Mouse (Mus musculus) hindbrain, embryonic 13.5 days (tissue): ENCODE data around the gene Atp2b2. TPM values are rescaled to one million over a fixed set of nuclear protein-coding genes. Genes with fewer than 3 reads are reported as not detected.

Experiments
- ATAC-seq: fragments of 200-750 bp; cut with Nextera tagmentation; 2 replicates; pipeline ENCODE4 v1.8.0; 2017; ENCODE audit warnings: moderate TSS enrichment; ENCODE audit not compliant: low FRiP score
- H3K27ac ChIP-seq: fragments of 300-500 bp; sonication (generic); 2 replicates; pipeline ENCODE4 v1.5.1; 2015; ENCODE audit warnings: inconsistent platforms, mild to moderate bottlenecking, moderate library complexity
- H3K27me3 ChIP-seq: fragments of 300-500 bp; sonication (generic); 2 replicates; pipeline ENCODE4 v1.6.1; 2015; ENCODE audit warnings: mild to moderate bottlenecking, inconsistent platforms
- H3K36me3 ChIP-seq: fragments of 300-500 bp; sonication (generic); 2 replicates; pipeline ENCODE4 v1.6.1; 2015; ENCODE audit warnings: mild to moderate bottlenecking, inconsistent platforms
- H3K4me1 ChIP-seq: fragments of 300-500 bp; sonication (generic); replicated peaks from 2 replicates; pipeline ENCODE4 v1.6.1; 2015; ENCODE audit warnings: inconsistent platforms
- H3K4me2 ChIP-seq: fragments of 300-500 bp; sonication (generic); 2 replicates; pipeline ENCODE4 v1.6.1; 2015; ENCODE audit warnings: inconsistent platforms, mild to moderate bottlenecking, moderate library complexity
- H3K4me3 ChIP-seq: fragments of 300-500 bp; sonication (generic); 2 replicates; pipeline ENCODE4 v1.5.1; 2015; ENCODE audit warnings: mild to moderate bottlenecking, inconsistent platforms
- H3K9ac ChIP-seq: fragments of 300-500 bp; sonication (generic); 2 replicates; pipeline ENCODE4 v1.6.1; 2015; ENCODE audit warnings: mild to moderate bottlenecking, inconsistent platforms
- H3K9me3 ChIP-seq: fragments of 300-500 bp; sonication (generic); 2 replicates; pipeline ENCODE4 v1.6.1; 2016; ENCODE audit warnings: inconsistent platforms
- WGBS: fragments of 180-500 bp; shearing (Covaris S2); methylation state at CpG from one replicate; pipeline ENCODE4 v1.1.7; 2015; 5-methylcytosine and 5-hydroxymethylcytosine counted together
- polyA plus RNA-seq: library from polyadenylated mRNA; unstranded; fragments of >200 nt; fragmentation: Nextera tagmentation; extraction: Ambion mirVana; gene quantifications from 2 replicates; pipeline ENCODE4 v1.2.1, GENCODE M21; 2015

Atp2b2 gene
- polyA plus RNA-seq, 1 experiment from 2014 or later = 24.6 TPM

DNA sequence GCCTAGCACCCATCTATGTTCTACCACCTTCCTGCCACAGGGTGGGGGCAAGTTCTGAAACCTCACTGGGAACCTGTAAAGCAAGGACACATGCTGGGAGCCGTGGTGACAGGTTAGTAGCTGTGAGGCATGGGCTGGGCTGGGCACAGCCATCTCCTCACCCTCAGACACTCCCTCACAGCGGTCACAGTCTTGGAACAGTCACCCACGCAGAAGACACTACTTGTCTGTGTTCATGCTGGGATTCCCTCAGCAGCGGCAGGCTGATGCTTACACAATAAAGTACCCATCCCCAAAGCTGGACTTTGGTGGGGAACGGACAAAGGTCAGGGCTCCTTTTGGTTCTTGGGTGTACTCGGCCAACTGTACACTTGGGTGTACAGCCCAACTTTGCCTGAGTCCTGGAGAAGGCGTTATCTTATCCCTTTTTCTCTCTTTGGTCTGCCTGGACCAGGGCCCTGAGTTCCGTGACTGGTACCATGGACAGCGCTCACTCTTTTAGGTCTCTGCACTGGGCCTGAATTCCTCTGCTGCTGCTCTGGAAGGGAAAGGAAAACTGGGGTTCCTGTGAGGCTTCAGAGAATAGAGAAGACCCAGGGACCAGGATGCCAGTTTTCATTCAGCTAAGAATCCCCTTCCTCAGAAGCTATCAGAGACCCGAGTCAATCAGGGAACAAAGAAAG lies 160.7 kb downstream of the Atp2b2 start:
- peaks cover 25% of the 10 kb centered on the region for H3K4me1 ChIP-seq
- H3K27ac ChIP-seq = no peak overlapping the region
- H3K4me2 ChIP-seq = no peak overlapping the region
- no peaks in the 10 kb centered on the region for H3K27me3 ChIP-seq
- 62% methylated on average over 10 of the region's 10 CpGs for WGBS
- no peaks in the 10 kb centered on the region for H3K36me3 ChIP-seq
- no peaks in the 10 kb centered on the region for H3K9me3 ChIP-seq
- H3K4me3 ChIP-seq = no peak overlapping the region
- ATAC-seq = no peak
- no peak overlapping the region for H3K9ac ChIP-seq

DNA sequence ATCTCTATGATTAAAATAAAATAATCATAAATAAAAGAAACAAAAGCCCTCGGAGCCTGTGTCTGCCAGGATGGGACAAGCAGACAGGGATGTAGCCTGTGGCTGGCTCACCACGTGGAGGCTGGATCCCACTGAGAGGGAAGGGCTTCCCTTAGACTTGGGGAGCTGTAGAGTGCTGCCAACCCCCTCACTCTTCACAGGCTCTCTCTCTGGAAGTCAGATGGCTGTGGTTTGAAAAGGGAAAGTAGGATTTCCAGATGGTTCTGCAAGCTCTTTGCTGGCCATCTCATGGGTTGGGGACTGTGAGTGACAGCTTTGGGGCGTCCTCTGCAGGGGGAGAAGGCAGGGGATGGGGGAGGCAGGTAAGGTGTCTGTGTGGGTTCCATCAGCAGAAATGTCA lies 163.0 kb downstream of the Atp2b2 start:
- no peaks in the 10 kb centered on the region for H3K9me3 ChIP-seq
- WGBS = 57% methylated on average over 3 of the region's 3 CpGs
- H3K27ac ChIP-seq = no peak overlapping the region
- H3K27me3 ChIP-seq = no peaks in the 10 kb centered on the region
- no peak overlapping the region for H3K4me2 ChIP-seq
- peaks cover 22% of the 10 kb centered on the region for H3K4me1 ChIP-seq
- no peak for ATAC-seq
- H3K36me3 ChIP-seq = no peaks in the 10 kb centered on the region
- H3K9ac ChIP-seq = no peak overlapping the region
- H3K4me3 ChIP-seq = no peak overlapping the region

DNA sequence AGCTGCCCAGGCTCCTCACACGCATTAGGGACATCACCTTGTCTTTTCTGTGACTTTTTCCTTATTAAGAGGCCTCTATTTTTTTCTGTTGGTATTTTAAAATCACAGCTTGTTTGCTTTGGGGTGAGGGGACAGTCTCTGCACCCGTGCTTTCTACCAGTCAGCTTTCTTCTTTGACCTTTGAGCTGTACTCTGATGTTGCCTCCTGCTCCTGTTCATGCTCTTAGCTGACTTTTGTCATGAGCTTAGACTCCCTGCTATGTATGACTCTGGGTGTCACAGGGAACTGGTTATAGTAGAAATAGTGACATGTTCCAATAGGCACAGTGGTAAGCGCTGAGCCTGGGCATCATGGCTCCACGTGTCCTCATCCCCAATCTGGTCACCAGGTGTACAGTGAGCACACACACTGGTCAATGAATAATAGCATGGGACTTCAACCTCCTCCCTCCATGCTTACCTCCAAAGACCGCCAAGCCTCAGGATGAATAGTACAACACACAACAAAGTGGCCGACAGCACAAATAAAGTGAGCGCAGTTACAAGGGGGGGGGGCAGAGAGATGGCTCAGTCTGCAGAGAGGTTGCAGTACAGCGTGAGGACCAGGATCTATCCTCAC lies 163.8 kb downstream of the Atp2b2 start:
- H3K27ac ChIP-seq = no peak overlapping the region
- no peak overlapping the region for H3K4me3 ChIP-seq
- no peaks in the 10 kb centered on the region for H3K9me3 ChIP-seq
- H3K4me1 ChIP-seq = peaks cover 21% of the 10 kb centered on the region
- no peak overlapping the region for H3K4me2 ChIP-seq
- no peaks in the 10 kb centered on the region for H3K27me3 ChIP-seq
- no peaks in the 10 kb centered on the region for H3K36me3 ChIP-seq
- ATAC-seq = no peak
- no peak overlapping the region for H3K9ac ChIP-seq
- 87% methylated on average over 8 of the region's 8 CpGs for WGBS

DNA sequence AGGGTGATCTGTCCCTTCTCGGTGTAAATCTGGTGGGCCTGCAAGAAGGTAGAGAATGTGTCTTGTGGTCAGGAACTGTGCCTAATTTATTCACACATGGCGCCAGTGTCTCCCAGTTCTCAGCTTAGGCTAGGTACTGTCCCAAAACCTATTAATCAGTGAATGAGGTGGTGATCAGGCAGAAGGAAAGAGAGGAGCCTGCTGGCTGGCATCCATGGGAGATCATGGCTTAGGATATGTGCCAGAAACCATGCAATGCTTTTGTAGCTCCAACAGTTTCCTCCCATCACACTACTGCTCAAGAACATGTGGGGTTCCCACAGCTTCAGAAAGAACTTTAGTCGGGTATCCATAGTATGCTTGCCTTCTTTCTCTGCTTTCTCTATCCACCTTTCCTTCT lies 165.8 kb downstream of the Atp2b2 start:
- WGBS = 85% methylated on average over 3 of the region's 3 CpGs
- Histone ChIP-seq H3K27ac (no peak overlapping the region), H3K9me3 (no peaks in the 10 kb centered on the region), H3K36me3 (no peaks in the 10 kb centered on the region), H3K27me3 (no peaks in the 10 kb centered on the region), H3K4me3 (no peak overlapping the region), H3K4me1 (peaks cover 11% of the 10 kb centered on the region), H3K9ac (no peak overlapping the region), H3K4me2 (no peak overlapping the region)
- no peak for ATAC-seq

DNA sequence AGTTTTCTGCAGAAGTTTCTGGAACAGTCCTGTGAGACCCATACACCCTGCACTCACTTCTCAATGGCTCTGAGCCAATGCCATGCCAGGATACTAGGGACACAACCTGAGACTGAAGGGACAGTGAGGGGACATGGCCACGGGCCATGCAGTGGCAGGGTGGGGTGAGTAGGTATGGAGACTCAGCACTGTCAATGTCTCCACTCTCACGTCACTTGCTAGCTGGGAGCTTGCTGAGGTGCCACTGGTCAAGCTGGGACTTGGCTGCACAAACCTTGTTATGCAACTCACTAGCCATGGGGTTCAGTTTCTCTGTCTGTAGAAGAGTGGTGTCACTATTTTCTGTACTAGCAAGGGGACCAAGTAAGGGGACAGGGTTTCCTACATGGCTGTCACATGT lies 167.2 kb downstream of the Atp2b2 start:
- H3K9ac ChIP-seq = no peak overlapping the region
- no peak overlapping the region for H3K27ac ChIP-seq
- H3K4me2 ChIP-seq = no peak overlapping the region
- H3K9me3 ChIP-seq = no peaks in the 10 kb centered on the region
- no peak for ATAC-seq
- H3K36me3 ChIP-seq = no peaks in the 10 kb centered on the region
- peaks cover 11% of the 10 kb centered on the region for H3K4me1 ChIP-seq
- 85% methylated on average over 2 of the region's 2 CpGs for WGBS
- H3K27me3 ChIP-seq = no peaks in the 10 kb centered on the region
- H3K4me3 ChIP-seq = no peak overlapping the region

DNA sequence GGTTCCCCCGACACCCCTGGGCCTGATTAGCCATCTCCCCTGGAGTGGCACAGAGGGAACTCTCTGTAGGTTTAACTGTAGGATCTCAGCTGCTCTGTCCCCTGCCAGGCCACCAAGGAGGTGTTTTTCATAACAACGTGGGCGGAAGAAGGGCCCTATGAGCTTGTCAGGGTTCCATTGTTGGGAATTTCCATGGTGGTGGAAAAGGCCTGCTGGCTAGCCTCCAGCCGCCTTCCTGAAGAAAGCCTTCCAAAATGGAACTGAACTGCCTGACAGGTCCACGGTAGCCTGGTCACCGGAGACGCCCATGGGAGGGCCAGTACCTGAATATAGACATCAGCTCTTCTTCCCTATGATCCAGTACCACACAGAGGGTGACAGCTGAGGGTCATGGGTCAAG lies 169.8 kb downstream of the Atp2b2 start:
- Histone ChIP-seq H3K27ac (no peak overlapping the region), H3K27me3 (no peaks in the 10 kb centered on the region), H3K4me1 (peaks cover 6% of the 10 kb centered on the region; the same call in 1 of the 2 replicates), H3K9ac (no peak overlapping the region), H3K4me2 (no peak overlapping the region), H3K4me3 (no peak overlapping the region), H3K36me3 (no peaks in the 10 kb centered on the region), H3K9me3 (no peaks in the 10 kb centered on the region)
- no peak for ATAC-seq
- 54% methylated on average over 7 of the region's 7 CpGs for WGBS

DNA sequence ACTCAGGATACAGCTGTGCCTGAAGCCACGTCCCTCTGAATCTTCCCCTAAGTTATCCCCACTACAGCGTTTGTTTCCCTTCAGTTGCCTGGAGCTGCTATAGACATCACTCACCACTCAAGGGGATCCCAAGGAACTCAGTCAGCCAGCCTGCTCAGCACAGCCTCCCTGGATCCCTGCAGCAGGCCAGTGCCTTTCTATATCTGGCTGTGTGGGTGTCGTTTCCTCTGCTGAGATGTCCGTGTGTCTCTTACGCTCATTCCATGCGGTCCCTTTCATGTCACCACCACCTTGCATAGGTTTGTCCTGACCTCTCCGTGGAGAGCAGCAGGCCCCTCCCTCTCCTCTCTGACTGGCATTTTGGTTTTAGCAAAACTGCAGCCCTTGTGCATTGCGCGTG lies 171.6 kb downstream of the Atp2b2 start:
- no peak overlapping the region for H3K4me2 ChIP-seq
- no peak overlapping the region for H3K27ac ChIP-seq
- H3K36me3 ChIP-seq = no peaks in the 10 kb centered on the region
- ATAC-seq = no peak
- no peak overlapping the region for H3K4me3 ChIP-seq
- H3K9me3 ChIP-seq = no peaks in the 10 kb centered on the region
- no peak overlapping the region for H3K9ac ChIP-seq
- H3K4me1 ChIP-seq = peaks cover 9% of the 10 kb centered on the region; the same call in 1 of the 2 replicates
- WGBS = 78% methylated on average over 9 of the region's 9 CpGs
- H3K27me3 ChIP-seq = no peaks in the 10 kb centered on the region

DNA sequence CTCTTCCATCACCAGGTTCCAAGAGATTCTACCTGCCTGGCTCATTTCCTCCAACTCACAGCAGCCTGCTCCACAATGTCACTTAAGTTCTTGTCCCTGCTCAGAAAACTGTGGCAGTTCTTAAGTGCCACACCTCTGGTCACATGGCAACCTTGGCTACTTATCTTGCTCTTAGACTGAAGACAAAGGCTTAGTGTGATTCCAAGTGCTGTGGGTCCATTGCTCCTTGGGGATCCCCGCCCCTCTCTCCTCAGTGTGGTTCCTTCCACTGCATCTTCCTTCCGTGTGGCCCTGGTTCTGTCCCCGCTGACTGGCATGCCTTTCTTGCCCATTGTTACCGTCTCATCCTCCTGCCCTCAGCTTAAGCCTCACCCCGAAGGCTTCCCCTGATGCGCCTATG lies 173.9 kb downstream of the Atp2b2 start:
- H3K9me3 ChIP-seq = no peaks in the 10 kb centered on the region
- WGBS = 75% methylated on average over 6 of the region's 6 CpGs
- ATAC-seq = no peak

DNA sequence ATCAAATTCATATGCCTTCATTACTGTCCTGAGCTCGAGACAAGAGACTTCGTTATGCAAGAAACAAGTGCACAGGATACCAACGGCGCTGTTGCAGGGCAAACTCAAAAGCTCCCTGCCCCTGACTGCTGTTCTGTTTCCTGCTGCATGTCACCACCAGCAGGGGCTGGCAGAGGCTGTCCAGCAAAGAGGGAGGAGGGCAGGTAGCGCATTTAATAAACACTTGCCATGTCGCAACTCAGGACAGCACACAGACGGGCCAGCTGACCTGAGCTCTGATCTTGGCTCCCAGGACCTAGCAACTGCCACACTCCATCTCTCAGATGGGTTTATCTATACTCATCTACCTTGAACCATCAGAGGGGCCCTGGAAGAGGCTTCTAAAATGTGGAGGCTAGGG lies 176.7 kb downstream of the Atp2b2 start:
- H3K9me3 ChIP-seq = no peaks in the 10 kb centered on the region
- H3K27ac ChIP-seq = no peak overlapping the region
- 81% methylated on average over 7 of the region's 7 CpGs for WGBS
- H3K9ac ChIP-seq = no peak overlapping the region
- no peaks in the 10 kb centered on the region for H3K27me3 ChIP-seq
- no peak overlapping the region for H3K4me3 ChIP-seq
- peaks cover 17% of the 10 kb centered on the region for H3K4me1 ChIP-seq
- H3K36me3 ChIP-seq = no peaks in the 10 kb centered on the region
- no peak overlapping the region for H3K4me2 ChIP-seq
- no peak for ATAC-seq

More for the DNA sequence above, 173.9 kb downstream of the Atp2b2 start:
- H3K27ac ChIP-seq = no peak overlapping the region
- no peak overlapping the region for H3K9ac ChIP-seq
- no peak overlapping the region for H3K4me2 ChIP-seq
- no peak overlapping the region for H3K4me3 ChIP-seq
- H3K36me3 ChIP-seq = no peaks in the 10 kb centered on the region
- H3K4me1 ChIP-seq = peaks cover 11% of the 10 kb centered on the region; the same call in 1 of the 2 replicates
- no peaks in the 10 kb centered on the region for H3K27me3 ChIP-seq

DNA sequence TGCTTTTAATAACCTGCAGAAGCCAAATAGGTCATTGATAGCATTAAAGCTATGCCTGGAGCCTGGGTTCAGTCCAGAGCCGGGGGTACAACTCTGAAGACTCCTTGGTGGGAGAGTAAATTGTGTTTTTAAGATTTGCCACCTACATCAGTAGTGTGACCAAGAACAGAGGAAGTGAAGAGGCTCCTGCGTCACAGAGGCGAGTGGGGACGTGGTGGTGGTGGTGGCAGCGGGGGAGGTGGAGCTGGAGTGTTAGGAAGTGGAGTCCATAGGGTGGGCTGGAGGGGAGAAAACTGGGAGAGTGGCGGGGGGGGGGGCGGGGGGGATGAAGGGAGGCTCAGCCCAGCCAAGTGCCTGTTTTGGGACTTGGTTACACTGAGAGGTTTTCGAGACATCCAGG lies 177.6 kb downstream of the Atp2b2 start:
- no peaks in the 10 kb centered on the region for H3K27me3 ChIP-seq
- H3K4me3 ChIP-seq = no peak overlapping the region
- H3K9ac ChIP-seq = no peak overlapping the region
- no peak overlapping the region for H3K27ac ChIP-seq
- H3K4me1 ChIP-seq = peaks cover 26% of the 10 kb centered on the region
- H3K9me3 ChIP-seq = no peaks in the 10 kb centered on the region
- no peak for ATAC-seq
- H3K36me3 ChIP-seq = no peaks in the 10 kb centered on the region
- H3K4me2 ChIP-seq = no peak overlapping the region
- 82% methylated on average over 6 of the region's 8 CpGs for WGBS

DNA sequence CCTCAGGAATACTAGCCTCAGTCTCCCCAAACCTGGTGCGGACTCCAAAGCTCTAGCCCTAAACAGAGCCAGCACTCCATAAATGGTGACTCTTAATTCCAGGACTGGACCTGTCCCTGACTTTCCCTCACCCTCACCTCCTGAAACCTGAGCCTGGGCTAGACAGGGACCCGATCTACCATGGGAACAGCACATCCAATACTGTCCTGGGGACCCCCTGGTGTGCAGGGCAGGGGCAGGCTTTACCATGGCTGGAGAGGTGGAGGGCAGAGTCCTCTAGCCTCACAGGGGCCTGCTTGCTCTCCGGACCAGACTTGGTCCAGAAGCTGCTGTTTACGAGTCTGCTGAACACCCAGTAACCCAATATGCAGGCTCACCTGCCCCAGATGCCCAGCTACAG lies 179.5 kb downstream of the Atp2b2 start:
- no peak for ATAC-seq
- no peak overlapping the region for H3K9ac ChIP-seq
- no peak overlapping the region for H3K4me3 ChIP-seq
- no peaks in the 10 kb centered on the region for H3K27me3 ChIP-seq
- H3K4me2 ChIP-seq = no peak overlapping the region
- peaks cover 39% of the 10 kb centered on the region for H3K4me1 ChIP-seq
- H3K9me3 ChIP-seq = no peaks in the 10 kb centered on the region
- H3K27ac ChIP-seq = no peak overlapping the region
- 81% methylated on average over 4 of the region's 4 CpGs for WGBS
- H3K36me3 ChIP-seq = no peaks in the 10 kb centered on the region

DNA sequence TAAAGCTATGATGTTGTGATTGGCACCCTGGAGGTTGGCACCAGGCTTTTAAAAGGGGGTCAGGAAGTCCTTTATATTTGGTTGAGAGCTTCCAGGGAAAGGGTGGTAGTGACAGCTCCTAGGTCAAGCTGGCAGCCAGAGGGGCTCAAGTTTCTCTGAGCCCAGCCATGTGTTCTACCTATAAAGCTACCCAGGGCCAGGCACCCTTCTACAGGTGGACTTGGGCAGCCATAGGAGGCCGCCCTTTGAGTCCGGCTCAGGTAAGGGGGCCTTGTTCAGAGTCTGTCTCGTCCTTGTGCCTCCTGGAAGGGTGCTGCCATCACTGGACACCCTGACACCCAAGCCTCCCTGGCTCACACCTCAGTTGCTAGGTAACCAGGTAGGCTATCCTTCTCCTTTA lies 180.5 kb downstream of the Atp2b2 start:
- Histone ChIP-seq H3K4me2 (no peak overlapping the region), H3K9ac (no peak overlapping the region), H3K27me3 (no peaks in the 10 kb centered on the region), H3K4me1 (peaks cover 49% of the 10 kb centered on the region), H3K4me3 (no peak overlapping the region), H3K36me3 (no peaks in the 10 kb centered on the region), H3K27ac (no peak overlapping the region), H3K9me3 (no peaks in the 10 kb centered on the region)
- 83% methylated on average over 3 of the region's 3 CpGs for WGBS
- ATAC-seq = no peak

DNA sequence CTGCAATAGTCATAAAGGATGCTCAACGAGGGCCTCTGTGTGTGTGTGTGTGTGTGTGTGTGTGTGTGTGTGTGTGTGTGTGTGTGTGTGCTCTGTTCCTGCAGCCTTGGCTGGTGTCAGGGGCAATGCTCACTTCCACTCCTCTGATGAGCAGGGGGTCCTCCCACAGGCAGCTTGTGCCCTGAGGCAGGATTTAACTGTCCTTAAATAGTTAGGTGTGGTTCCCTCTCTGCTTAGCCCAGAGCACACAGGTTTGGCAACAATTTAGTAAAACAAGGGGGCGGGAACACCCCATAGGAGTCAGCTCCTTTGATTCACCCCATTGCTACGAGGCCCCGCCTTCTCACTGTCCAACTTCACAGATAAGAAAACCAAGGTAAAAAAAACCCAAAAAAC lies 181.0 kb downstream of the Atp2b2 start:
- Histone ChIP-seq H3K36me3 (no peaks in the 10 kb centered on the region), H3K27ac (peak overlapping the region; percentile 76), H3K4me1 (peaks cover 55% of the 10 kb centered on the region), H3K4me3 (no peak overlapping the region), H3K9me3 (no peaks in the 10 kb centered on the region), H3K4me2 (no peak overlapping the region), H3K27me3 (no peaks in the 10 kb centered on the region), H3K9ac (no peak overlapping the region)
- ATAC-seq = no peak
- WGBS = 71% methylated on average over 4 of the region's 4 CpGs
